Mouse (Mus musculus): ENCODE results near the gene Cx3cr1.

The Cx3cr1 gene

DNA sequence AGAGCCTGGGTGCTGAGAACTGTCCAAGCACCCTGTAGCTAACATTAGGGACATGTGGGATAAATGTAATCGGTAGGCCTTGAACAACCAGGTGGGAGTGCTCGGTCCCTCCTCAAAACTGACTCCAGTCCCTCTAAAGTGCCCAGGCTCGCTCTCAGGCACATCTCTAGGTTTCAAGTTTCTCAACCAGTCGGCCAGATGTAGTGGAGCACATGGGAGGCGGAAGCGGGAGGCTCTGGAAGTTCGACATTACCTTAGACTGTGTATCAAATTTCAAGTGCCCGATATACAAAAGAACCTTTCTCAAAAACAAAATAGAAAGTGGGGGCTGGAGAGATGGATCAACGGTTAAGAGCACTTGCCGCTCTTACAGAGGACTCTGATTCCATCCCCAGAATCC, 130.0 kb downstream of the Cx3cr1 start:
- in situ Hi-C loops (cut with MboI), result no loop called here

DNA sequence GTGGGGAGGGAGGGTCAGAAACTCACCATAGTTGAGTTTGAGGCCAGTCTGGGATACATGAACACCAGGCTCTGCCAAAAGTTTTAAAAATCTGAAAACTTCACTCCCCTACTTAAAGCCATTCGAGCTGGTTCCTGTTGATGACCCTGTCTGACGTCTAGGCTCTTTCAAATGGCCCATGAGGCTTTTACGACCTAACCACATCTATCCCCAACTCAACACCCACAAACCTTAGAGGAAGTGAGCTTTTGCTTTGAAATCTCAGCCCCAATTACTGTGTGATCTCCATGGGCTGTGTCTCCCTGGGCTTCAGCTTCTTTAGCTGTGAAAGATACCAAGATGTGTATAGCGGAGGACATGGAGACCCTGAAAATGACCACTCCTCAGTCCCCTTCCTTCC, 131.2 kb downstream of the Cx3cr1 start:
- in situ Hi-C loops (cut with MboI), result no loop called here

- in situ Hi-C loops (cut with MboI), result no loop called here
These were observed 132.5 kb downstream of the Cx3cr1 start, which contains the start of the genes Gorasp1 and Ttc21a for GRCm38 (mm10) chr9:119937005-119937773. Gene Gorasp1, minus strand, starts transcription at chr9:119937565. Gene Ttc21a, plus strand, starts transcription at chr9:119937606.

- in situ Hi-C loops (cut with MboI), result no loop called here
These were observed 136.0 kb downstream of the Cx3cr1 start for GRCm38 (mm10) chr9:119933675-119934074.

DNA sequence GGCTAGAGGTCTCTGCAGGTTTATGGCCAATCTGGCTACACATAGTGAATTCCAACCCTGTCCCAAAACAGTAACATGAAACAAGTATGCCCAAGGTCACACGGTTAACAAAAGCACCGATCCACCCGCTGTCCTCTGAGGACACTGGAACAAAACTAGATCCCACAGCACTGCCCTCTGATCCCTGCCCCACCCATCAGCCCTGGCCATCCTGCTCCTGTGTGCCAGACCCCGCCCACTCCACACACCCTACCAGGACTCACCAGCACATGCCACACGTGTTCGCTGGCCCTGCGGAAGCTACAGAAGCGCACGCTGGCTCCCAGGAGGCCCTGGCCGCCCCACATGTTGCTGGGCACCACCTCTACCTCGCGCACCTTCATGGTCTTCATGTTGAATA, 137.3 kb downstream of the Cx3cr1 start:
- in situ Hi-C loops (cut with MboI), result no loop called here

- in situ Hi-C loops (cut with MboI), result no loop called here
These were observed 143.2 kb downstream of the Cx3cr1 start for GRCm38 (mm10) chr9:119926497-119926896.

DNA sequence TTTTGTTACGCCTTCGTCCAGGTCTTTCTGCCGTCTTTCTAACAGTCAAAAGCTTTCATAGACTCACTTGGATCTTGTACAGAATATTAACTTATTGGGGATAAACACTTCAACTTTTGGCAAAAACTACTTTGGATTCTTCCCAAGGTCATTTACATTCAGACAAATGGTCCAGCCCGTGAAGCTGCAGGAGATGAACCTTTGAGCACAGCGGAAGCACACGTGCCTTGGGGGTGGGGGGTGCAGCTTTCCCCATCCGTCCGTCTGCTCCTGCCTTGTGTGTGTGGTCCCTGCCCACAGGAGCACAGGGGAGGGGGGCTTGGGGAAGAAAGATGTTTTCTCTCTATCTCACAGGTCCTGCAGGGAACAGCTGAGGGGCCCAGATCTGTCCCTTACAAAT, 143.9 kb downstream of the Cx3cr1 start:
- in situ Hi-C loops (cut with MboI), result no loop called here

DNA sequence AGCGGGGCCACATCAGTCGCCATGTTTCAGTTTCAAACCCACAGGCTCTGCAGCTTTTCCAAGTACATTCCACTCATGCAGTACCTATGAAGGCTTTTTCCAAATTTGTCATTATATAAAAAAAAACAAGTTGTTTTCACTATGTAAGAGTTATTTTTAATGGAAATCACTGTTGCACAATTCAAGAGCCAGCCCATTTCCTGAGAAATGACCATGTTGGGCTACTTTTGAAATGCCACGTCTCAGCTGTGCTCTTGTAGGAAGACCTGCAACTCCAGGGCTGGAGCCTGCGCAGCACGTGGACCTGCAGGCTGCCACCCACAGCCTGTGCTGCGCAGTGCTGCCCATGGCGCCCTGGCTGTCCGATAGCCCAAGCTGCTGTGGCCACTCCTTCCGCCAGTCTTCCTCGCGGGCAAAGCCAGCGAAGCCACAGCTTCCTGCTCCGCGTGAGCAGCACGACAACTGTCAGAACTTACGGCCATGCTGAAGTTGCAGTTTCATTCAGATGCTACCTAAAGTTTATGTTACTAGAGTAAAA, 144.5 kb downstream of the Cx3cr1 start:
- in situ Hi-C loops (cut with MboI), result no loop called here

DNA sequence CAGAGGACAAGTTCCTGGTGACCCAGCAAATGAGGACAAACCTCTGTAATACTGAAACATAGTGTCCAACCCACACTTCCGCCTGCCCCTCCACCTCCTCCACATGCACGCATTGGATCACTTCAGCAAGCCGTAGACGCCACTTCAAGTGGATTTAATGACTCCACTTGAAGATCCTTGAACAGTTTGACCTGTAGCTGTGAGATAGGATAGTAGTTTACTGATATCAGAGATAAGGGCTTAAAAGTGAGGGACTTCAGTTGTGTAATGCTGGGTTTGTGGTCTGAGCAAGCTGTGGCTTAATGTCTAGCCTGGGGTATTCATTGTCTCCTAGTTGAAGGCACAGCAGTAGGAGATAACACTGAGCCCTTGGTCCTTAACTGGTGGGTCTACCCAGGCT, 146.2 kb downstream of the Cx3cr1 start:
- in situ Hi-C loops (cut with MboI), result no loop called here

- in situ Hi-C loops (cut with MboI), result no loop called here
These were observed 149.8 kb downstream of the Cx3cr1 start for GRCm38 (mm10) chr9:119919858-119920257.

- in situ Hi-C loops (cut with MboI), result no loop called here
These were observed 156.4 kb downstream of the Cx3cr1 start for GRCm38 (mm10) chr9:119913087-119913838.

- in situ Hi-C loops (cut with MboI), result no loop called here
These were observed 159.7 kb downstream of the Cx3cr1 start for GRCm38 (mm10) chr9:119909931-119910330.

DNA sequence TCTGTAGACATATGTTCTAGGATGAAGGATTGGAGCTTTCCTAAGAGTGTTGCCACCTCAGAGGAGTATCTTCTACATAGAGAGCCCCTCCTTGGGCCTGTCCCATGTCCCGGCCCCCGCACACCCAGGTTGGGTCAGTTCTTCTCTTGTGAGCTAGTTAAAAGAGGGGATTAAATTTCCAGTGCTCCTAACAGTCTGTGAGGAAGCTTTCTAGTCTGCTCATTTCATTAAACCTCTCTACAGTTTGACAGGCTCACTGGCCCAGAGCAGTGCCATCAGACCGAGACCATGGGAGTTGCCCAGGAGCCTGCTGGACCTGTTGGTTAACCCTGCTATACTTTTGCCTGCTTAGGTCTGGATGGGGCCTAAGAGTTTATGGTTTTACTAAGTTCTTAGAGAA, 161.0 kb downstream of the Cx3cr1 start:
- in situ Hi-C loops (cut with MboI), result no loop called here

DNA sequence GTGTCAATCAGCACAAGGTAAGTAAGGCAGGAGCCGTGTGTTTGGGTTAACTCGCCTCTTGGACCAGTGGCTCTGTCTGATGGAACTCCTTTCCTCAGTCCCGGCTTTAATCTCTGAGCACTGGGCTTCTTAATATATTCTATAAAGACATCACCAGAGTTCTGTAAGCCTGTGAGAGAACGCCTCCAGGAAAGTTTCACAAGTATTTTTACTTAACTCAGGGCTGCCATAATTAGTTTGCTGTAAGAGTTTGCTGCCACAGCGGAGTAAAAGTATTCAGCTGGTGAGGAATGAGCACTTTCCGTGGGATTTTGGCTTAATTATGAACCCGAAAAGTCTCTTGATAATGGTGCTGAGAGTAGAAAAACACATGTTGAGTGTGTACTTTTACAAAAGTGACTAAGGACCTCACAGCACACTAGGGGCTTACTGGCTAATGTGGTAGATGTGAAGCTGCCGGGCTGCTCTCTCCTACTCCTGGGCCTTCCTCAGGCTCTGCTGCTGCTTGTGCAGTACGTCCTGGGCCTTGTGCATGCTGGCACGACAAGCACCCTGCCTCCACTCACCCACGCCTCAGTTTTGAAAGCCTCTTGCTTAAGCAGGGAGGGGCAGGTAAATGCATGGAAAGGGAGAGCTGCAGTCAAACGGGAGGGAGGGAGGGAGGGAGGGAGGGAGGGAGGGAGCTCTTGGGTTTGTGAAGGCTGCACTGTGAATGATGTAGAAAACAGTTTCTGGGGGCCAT, 167.1 kb downstream of the Cx3cr1 start:
- in situ Hi-C loops (cut with MboI), result no loop called here

DNA sequence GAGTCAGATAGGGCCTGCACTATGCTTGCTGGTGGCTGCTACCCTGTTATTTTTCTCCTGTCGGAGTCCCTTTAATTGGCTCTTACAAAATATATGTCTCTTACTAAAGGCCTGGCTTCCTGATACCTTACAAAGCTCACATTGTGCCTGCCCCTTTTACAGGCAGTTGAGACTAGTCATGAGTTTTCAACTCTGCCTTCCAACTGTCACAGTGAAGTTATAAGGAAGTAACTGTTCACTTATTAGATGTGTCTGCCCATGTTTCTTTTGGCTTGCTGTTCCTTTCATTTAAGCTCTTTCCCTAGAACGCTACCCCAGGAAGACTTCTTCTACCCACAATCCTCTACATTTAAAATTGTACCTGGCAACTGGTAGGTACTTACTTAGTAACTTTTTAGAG, 170.2 kb downstream of the Cx3cr1 start:
- in situ Hi-C loops (cut with MboI), result no loop called here

GRCm38 (mm10) chr9:119895040-119895721, 174.5 kb downstream of the Cx3cr1 start:
- in situ Hi-C loops (cut with MboI), result no loop called here

GRCm38 (mm10) chr9:119894339-119895009, 175.2 kb downstream of the Cx3cr1 start, which contains the start of gene Wdr48:
Gene Wdr48, plus strand, starts transcription at chr9:119894878.
- in situ Hi-C loops (cut with MboI), result no loop called here

DNA sequence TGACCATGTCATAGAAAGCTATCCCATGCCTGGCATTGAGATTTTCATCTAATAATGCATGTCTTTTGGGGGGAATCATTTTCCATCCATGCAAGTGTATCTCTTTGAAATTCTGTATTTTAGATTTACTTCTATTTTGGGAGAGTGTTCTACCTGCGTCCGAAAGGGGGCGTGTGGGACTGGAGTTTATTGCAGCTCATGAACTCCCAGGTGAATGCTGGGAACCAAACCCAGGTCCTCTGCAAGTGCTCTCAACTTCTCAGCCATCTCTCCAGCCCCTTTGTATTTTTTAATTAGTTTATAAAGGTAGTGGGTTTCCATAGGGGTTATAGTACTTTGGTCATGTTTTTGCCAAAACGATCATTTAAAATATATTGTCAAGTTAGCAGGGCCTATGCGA, 175.8 kb downstream of the Cx3cr1 start:
- in situ Hi-C loops (cut with MboI), result no loop called here

- in situ Hi-C loops (cut with MboI), result no loop called here
These were observed 179.0 kb downstream of the Cx3cr1 start for GRCm38 (mm10) chr9:119890692-119891091.

GRCm38 (mm10) chr9:119889446-119889845, 180.2 kb downstream of the Cx3cr1 start:
- in situ Hi-C loops (cut with MboI), result no loop called here

DNA sequence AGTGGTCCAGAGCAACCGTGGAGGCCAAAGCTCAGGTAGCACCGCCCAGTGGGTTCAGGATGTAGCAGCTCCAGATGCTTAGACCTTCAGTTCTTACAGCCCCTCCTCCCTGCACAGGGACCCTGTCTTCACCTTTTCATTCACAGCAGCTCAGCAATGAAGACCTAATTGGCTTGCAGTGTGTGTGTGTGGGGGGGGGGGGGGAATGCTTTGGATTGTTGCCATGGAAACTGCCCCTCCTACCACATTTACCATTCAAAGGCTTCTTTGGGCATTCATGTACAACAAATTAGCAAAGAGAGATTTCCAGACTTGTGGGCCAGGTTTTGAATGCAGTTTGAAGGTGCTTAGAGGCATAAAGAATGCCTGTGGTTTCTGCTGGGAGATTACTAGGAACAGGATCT, 180.8 kb downstream of the Cx3cr1 start:
- in situ Hi-C loops (cut with MboI), result no loop called here

Data from mature B cell (primary cell).